Mouse (Mus musculus): ENCODE data around the gene Pced1a.
"Not testable (repeated sequence)": the region's sequence is repeated elsewhere in the genome, so short reads cannot be mapped to it uniquely, and the experiment has no call there.

The Pced1a gene

DNA sequence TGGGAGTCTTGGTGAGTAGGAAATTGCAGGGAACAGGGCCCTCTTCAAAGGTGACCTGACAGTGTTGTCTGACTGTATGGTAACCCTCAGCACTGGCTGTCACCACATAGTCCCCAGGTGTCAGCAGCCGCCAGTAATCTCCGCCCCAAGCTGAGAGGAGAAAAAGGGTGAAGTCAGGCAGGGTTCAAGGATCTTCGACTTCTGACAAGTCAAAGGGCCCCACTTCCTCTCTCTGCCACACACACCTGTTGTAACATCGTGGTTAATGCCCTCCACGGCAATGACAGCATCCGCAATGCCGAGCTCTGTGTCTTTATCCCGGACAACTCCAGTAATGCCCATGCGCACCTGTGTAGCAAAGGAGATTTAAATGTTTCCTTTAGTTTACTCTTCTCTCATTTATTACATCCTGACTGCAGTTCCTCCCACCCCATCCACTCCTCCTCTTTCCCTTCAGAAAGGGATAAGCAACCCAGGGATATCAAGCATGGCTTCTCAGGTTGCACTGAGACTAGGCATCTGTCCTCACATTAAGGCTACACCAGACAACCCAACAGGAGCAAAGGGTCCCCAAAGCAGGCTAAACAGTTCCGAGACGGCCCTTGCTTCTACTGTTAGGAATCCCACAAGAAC lies 33.4 kb downstream of the Pced1a start:
- no peak for DNase-seq (ENCODE audit: low spot score)

- no peak for DNase-seq (ENCODE audit: low spot score)
Observed at GRCm38 (mm10) chr2:130388796-130389195, 35.7 kb downstream of the Pced1a start.

DNA sequence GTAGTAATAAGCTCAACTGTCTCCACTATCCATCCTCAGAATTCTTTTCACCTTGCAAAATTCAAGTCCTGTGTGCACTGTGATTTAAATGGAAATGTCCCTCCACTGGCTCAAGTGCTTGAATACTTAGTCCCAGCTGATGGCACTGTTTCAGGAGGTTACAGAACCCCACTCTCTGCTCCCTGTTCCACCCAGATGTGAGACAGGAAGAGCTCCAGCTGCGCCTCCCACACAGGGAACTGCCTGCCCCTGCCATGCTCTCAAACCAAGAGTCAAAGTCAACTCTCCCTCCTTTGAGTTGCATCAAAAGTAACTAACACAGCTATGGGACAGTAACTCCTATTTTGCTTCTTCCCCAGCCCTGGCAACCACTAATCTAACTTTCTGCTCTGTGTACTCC lies 38.3 kb downstream of the Pced1a start:
- DNase-seq (ENCODE audit: low spot score): no peak

DNA sequence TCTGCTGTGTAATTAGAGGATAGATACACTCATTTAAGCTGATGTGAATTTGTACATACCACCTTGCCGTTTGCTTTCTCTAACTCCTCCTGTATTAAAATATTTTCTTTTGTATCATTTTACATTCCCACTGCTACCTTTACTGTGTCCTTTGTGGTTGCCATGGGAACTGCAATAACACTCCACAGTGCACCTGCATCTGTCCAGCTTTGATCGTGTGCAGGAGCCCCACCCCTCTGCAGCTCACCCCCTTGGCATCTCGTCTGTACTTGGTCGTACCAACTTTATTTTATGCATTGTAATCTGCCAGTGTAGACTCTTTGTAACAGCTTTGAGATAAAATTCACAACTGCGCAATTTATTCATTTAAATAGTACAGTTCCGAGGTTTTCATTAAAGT lies 40.6 kb downstream of the Pced1a start:
- no peak for DNase-seq (ENCODE audit: low spot score)

DNA sequence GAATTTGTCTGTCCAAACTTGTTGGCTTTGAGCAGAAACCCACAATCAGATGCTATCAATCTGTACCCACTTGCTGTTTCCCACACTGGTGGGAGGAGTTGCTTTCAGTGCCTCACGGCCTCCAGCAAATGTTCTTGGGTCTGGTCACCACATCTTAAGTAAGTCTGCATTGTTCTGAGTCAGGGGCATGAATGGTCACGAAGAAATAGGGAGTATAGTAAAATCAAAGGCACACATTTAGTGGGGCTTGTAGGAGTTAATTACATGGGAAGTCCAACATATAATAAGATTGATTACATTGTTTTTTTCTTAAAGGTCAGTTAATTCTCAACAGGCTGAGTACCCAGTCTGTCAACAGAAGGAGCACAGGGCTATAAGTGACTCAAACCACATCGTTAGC lies 41.3 kb downstream of the Pced1a start:
- no peak for DNase-seq (ENCODE audit: low spot score)

- no peak for DNase-seq (ENCODE audit: low spot score)
Observed at GRCm38 (mm10) chr2:130374951-130375350, 49.5 kb downstream of the Pced1a start.

DNA sequence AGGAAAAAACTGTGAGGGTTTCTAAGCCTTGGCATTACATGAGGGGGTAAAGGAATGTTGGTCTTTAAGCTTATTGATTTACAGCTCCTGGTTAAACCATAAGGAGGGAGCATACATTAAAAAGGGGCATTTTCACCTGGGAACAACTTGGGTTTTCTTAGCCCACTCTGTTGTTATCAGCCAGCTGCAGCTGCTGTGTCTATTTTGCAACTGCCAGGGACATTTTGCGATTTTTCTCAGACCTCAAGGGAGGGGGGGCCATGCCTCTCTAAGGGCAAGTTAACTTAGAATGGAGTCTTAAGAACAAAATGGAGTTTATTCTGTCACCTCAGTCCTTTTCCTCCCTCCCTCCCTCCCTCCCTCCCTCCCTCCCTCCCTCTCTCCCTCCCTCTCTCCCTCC lies 51.5 kb downstream of the Pced1a start:
- not testable (repeated sequence) for DNase-seq (ENCODE audit: low spot score)

- DNase-seq (ENCODE audit: low spot score): no peak
Observed at GRCm38 (mm10) chr2:130367386-130367785, 57.1 kb downstream of the Pced1a start.
